Mouse (Mus musculus) adrenal gland, adult (tissue): ENCODE measurements at regions not wholly inside any gene's neighbourhood (a gene's known extent, or its start where the extent isn't known, plus 50 kb on each side); places are given as distances from the start of the nearest gene placed in this dataset.

Source experiments
- DNase-seq, 2 experiments: peaks; one replicate each; pipeline ENCODE4 v3.0.0; 2022 to 2023; ENCODE audit warnings: low spot score in 1 of 2; ENCODE audit not compliant: inconsistent age in 2 of 2

- DNase-seq: no peak
These were observed 1708.7 kb upstream of the Slc10a2 start for GRCm38 (mm10) chr8:6813816-6814215.

- no peak for DNase-seq
These were observed 1702.0 kb upstream of the Slc10a2 start for GRCm38 (mm10) chr8:6807116-6807515.

DNA sequence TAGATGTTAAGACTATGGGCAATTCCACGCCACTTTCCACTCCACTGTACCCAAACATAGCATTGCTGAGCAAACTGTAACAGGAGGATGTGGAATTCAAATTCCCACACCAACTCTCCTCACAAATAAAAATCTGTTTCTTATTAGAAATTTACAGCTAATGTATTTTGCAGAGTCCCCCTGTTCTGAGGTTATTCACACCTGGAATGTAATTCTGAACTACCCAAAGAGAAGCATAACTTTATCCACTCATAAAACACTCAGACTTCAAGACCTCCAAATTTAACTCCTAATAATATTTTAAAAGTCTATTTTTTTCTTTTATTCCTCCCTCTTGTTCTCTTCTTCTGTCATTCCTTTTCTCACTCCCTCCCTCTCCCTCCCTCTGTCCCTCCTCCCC is 1698.0 kb upstream of the Slc10a2 start:
- no peak for DNase-seq

- DNase-seq: no peak
These were observed 1695.9 kb upstream of the Slc10a2 start for GRCm38 (mm10) chr8:6801076-6801475.

GRCm38 (mm10) chr8:6789096-6789495 is 1683.9 kb upstream of the Slc10a2 start:
- no peak for DNase-seq

DNA sequence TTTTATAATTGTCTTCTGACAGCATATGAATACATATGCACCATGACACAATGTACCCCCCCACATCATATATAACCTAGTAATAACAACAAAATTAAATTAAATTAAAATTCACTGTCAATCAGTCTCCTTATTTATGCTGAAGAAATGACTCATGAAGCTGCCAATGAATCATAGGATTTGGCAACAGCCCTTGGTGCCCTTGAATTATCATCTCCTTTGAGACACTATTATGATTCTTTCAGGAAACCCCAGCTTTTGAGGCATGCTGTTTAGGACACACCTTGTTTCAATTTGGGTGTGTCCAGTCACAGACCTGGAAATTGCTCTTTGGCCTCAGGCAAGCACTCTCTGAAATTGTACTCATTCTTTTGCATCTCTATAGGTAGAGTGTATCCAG is 1675.8 kb upstream of the Slc10a2 start:
- no peak for DNase-seq

GRCm38 (mm10) chr8:6775103-6775502 is 1670.0 kb upstream of the Slc10a2 start:
- DNase-seq: no peak

DNA sequence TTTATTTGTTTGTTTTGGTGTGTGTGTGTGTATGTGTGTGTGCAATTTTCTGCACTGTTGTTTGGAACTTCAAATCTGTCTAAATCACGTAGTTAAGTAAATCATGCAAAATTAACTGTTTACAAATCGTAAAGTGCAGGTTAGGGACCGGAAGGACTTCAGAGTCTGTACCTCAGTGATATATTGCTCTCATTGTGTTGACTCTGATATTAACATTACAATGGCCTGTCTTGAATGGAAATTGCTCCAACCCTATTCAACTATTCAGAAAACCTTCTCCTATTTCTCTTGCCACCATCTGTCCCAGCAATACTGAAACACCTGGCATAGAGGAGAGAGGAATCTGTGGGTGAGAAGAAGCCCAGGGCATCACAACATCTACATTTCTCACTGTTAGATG is 1624.4 kb upstream of the Slc10a2 start:
- no peak for DNase-seq

- DNase-seq: no peak
These were observed 1603.8 kb upstream of the Slc10a2 start for GRCm38 (mm10) chr8:6708886-6709449.

- DNase-seq: no peak
These were observed 1583.4 kb upstream of the Slc10a2 start for GRCm38 (mm10) chr8:6688595-6688994.

- DNase-seq: no peak
These were observed 1553.7 kb upstream of the Slc10a2 start for GRCm38 (mm10) chr8:6658860-6659259.

- DNase-seq: no peak
These were observed 1552.4 kb upstream of the Slc10a2 start for GRCm38 (mm10) chr8:6657451-6657990.

DNA sequence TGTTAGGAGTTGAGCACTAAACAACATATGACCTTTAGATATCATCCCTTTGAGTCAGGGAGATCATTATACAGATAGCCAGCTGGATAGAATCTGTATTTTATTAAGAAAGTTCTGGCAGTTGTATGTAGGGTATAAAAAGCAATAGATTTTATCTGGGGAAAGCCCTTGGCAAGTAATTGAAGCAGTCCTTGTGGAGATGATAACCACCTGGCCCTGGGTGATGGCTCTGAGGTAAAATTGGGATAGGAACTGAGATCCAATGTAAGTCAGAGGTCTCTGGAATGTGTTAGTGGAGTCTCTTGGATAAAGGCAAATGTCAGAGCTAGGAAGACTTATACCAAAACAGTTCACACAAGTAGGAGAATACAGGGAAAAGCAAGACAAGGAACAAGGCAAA is 1547.0 kb upstream of the Slc10a2 start:
- DNase-seq: no peak

DNA sequence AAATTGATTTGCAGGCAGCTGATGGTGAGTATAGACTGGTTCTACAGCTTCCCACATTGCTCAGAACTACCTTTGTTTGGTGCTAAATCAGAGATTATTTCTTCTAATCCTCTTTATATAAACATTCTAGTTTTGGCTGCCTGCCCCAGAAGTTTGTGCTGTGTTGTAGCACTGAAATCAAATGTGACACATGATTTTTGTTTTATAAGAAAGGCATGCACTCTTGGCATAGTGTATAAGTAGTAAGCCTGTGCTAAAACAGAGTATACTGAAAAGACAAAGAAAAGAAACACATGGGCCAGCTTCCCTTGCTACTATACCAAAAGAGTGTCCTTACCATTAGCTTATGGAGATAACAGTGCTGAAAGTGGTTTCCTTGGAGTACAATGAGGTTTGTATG is 1542.9 kb upstream of the Slc10a2 start:
- DNase-seq: no peak

- no peak for DNase-seq
These were observed 1540.3 kb upstream of the Slc10a2 start for GRCm38 (mm10) chr8:6645287-6645957.

GRCm38 (mm10) chr8:6644396-6644795 is 1539.2 kb upstream of the Slc10a2 start:
- DNase-seq: no peak

DNA sequence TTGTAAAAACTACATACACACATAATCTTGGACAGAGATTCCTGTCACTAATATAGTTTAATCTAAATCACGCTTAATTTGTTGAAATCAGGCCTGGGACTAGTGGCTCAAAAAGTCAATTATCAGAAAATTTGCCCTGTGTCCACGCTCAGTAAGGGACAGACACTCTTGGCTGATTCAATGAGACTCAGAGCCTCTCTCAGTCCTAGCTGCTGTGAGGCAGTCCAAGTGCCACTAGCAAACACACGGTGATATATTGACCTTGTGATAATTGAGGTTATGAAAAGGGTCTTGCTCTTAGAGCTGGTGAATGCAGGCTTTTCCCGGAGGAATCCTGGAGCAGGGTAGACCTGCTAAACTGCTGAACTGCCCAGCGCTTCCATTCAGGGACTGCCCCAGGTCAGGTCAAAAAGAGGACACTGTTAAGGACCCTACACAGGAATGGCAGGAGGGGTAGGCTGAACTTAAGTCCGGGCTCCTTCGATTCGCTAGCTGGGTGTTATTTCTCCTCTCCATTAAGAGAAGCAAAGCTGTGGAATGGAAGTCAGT is 1521.9 kb upstream of the Slc10a2 start:
- no peak for DNase-seq

DNA sequence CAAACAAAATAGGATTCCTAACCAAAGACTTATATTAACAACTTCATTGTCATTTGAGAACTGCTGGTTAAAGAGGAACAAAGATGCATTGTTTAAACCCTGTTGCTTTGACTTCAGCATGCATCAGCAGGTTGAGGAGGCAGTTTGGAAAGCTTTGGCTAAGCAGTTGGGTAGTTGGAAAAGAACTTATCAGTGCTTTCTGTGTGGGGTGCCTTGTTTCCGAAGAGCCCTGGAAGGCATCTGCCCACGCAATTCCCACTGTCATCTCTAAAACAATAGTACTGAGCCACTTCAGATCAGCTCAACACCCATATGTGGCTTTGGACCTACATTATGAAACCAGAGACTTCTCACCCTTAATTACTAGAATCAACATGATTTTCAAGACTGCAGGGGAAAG is 1503.7 kb upstream of the Slc10a2 start:
- DNase-seq: no peak

- no peak for DNase-seq
These were observed 1501.8 kb upstream of the Slc10a2 start for GRCm38 (mm10) chr8:6606854-6607535.

DNA sequence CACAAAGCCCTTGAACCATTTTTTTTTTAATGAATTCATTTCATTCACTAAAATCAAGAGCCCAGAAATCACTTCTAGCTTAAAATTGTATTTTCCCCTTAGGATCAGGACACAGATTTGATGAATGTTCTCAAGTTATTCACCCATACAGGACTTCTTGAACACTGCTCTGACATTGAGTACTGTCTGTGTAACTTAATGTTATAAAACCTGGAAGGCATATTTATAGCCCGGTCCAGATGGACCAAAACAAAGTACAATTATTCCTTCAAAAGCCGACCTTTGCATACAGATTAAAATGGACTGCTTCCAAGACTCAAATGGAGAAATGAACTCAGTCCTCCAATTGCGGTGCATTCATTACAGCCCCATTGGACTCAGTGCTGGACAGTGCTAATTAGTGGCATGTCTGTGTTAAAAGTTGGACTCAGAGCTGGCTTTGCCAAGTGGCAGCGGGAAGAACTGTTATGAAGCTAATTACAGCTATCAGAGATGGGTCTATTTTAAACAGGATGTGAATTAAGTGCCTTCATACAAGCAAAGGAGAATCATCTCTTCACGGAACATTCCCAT is 1499.2 kb upstream of the Slc10a2 start:
- DNase-seq: no peak

- DNase-seq: no peak
These were observed 1485.0 kb upstream of the Slc10a2 start for GRCm38 (mm10) chr8:6590146-6590545.
